Mouse (Mus musculus): Measurements from ENCODE around the gene Acp1.
A peak's percentile ranks its signal among the peaks of the same experiment; 100 is the strongest.

Gene Acp1

GRCm38 (mm10) chr12:30911261-30912047 lies at the start of gene Acp1, which contains the start of gene Sh3yl1:
Acp1 (minus strand) TSS chr12:30911589.
Sh3yl1 (plus strand) TSS chr12:30911668.
- DNase-seq, result peak; percentile 95

- no peak for DNase-seq
These were observed 32.8 kb upstream of the Acp1 start for GRCm38 (mm10) chr12:30944197-30944596.

- no peak for DNase-seq
These were observed 31.9 kb upstream of the Acp1 start for GRCm38 (mm10) chr12:30943057-30943986.

GRCm38 (mm10) chr12:30936899-30937298 lies 25.5 kb upstream of the Acp1 start:
- DNase-seq, result no peak

- no peak for DNase-seq
These were observed 21.9 kb upstream of the Acp1 start for GRCm38 (mm10) chr12:30933299-30933698.

GRCm38 (mm10) chr12:30928182-30928581 lies 16.8 kb upstream of the Acp1 start:
- no peak for DNase-seq

GRCm38 (mm10) chr12:30922401-30922800 lies 11.0 kb upstream of the Acp1 start:
- no peak for DNase-seq

- no peak for DNase-seq
These were observed 1.5 kb upstream of the Acp1 start for GRCm38 (mm10) chr12:30912840-30913239.

GRCm38 (mm10) chr12:30912048-30912381 lies 626 bp upstream of the Acp1 start:
- peak; percentile 48 for DNase-seq

GRCm38 (mm10) chr12:30910860-30911259 lies 529 bp downstream of the Acp1 start:
- no peak for DNase-seq

GRCm38 (mm10) chr12:30909881-30910280 lies 1.5 kb downstream of the Acp1 start:
- DNase-seq, result no peak

- DNase-seq, result no peak
These were observed 2.7 kb downstream of the Acp1 start for GRCm38 (mm10) chr12:30908658-30909057.

- no peak for DNase-seq
These were observed 14.3 kb downstream of the Acp1 start for GRCm38 (mm10) chr12:30897039-30897438.

- no peak for DNase-seq
These were observed 20.0 kb downstream of the Acp1 start for GRCm38 (mm10) chr12:30891438-30891837.

GRCm38 (mm10) chr12:30890067-30890466 lies 21.3 kb downstream of the Acp1 start:
- DNase-seq, result peak; percentile 70

GRCm38 (mm10) chr12:30888003-30888402 lies 23.4 kb downstream of the Acp1 start:
- DNase-seq, result no peak

- DNase-seq, result no peak
These were observed 25.5 kb downstream of the Acp1 start for GRCm38 (mm10) chr12:30885891-30886290.

- DNase-seq, result peak; percentile 12
These were observed 26.7 kb downstream of the Acp1 start for GRCm38 (mm10) chr12:30884622-30885230.

- DNase-seq, result peak; percentile 14
These were observed 27.3 kb downstream of the Acp1 start, which contains the start of gene Alkal2 for GRCm38 (mm10) chr12:30883986-30884621. Alkal2 (plus strand) TSS chr12:30884322.

GRCm38 (mm10) chr12:30883592-30883985 lies 27.8 kb downstream of the Acp1 start:
- no peak for DNase-seq

- no peak for DNase-seq
These were observed 31.9 kb downstream of the Acp1 start for GRCm38 (mm10) chr12:30879447-30879846.

GRCm38 (mm10) chr12:30865781-30866180 lies 45.6 kb downstream of the Acp1 start:
- DNase-seq, result no peak

- DNase-seq, result peak; percentile 31
These were observed 47.0 kb downstream of the Acp1 start for GRCm38 (mm10) chr12:30864347-30864746.
